Mouse (Mus musculus) testis, adult 2 months (tissue): ENCODE measurements around the gene Pced1a.

Source experiments
- CTCF ChIP-seq: fragments of 200-500 bp; IDR thresholded peaks from 2 replicates; pipeline ENCODE4 v1.5.1; 2012; ENCODE audit warnings: low read depth, mild to moderate bottlenecking, inconsistent platforms, low read length, moderate library complexity; ENCODE audit not compliant: control insufficient read depth, insufficient read depth, insufficient replicate concordance
- POLR2A ChIP-seq: fragments of 200-500 bp; IDR thresholded peaks from 2 replicates; pipeline ENCODE4 v1.6.1; 2012; ENCODE audit warnings: low read depth, mild to moderate bottlenecking, inconsistent platforms, low read length, moderate library complexity; ENCODE audit not compliant: control insufficient read depth

- no peak for TF ChIP-seq CTCF
- no peak for TF ChIP-seq POLR2A
Measured at GRCm38 (mm10) chr2:130448449-130448848, 23.9 kb upstream of the Pced1a start.
